Mouse (Mus musculus): ENCODE data around the gene Msn. TPM values are rescaled to one million over a fixed set of nuclear protein-coding genes. Genes with fewer than 3 reads are reported as not detected.

Msn gene
- total and polyA plus RNA-seq, 3 experiments: 15.5 to 132 (median 88.1) TPM

GRCm38 (mm10) chrX:96157936-96158335 lies 62.1 kb downstream of the Msn start:
- H3K4me3 ChIP-seq (ENCODE audit: control insufficient read depth in 1 of 2, insufficient read depth in 1 of 2, low read depth in 2 of 2, low read length in 2 of 2): no peak overlapping the region
- no peaks in the 10 kb centered on the region for H3K9me3 ChIP-seq (replicated peaks; ENCODE audit: insufficient read depth, low read length)
- no peak overlapping the region for H3K9ac ChIP-seq (ENCODE audit: control insufficient read depth, low read depth, low read length, poor library complexity, severe bottlenecking)
- H3K27ac ChIP-seq (ENCODE audit: control insufficient read depth, low read depth, low read length): no peak overlapping the region
- no peaks in the 10 kb centered on the region for H3K79me2 ChIP-seq (ENCODE audit: control insufficient read depth, insufficient read depth, low read length, poor library complexity)
- H3K4me1 ChIP-seq (ENCODE audit: control insufficient read depth in 1 of 2, insufficient read depth in 2 of 2, low read length in 2 of 2): peaks cover 0 to 4% of the 10 kb centered on the region in 2 experiments; a peak in 1 of 4 replicates
- TF ChIP-seq BHLHE40 (IDR thresholded peaks at IDR 0.05; ENCODE audit: borderline replicate concordance, low read depth, low read length) (no peak), USF1 (IDR thresholded peaks at IDR 0.05; ENCODE audit: low read depth, low read length) (peak; percentile 42; the same call in 1 of the 2 replicates)
- H3K36me3 ChIP-seq (ENCODE audit: control insufficient read depth in 1 of 2, insufficient read depth in 2 of 2, low read length in 2 of 2): peaks cover 0 to 10% of the 10 kb centered on the region in 2 experiments
- H3K27me3 ChIP-seq (ENCODE audit: control insufficient read depth in 1 of 2, insufficient read depth in 2 of 2, low read length in 2 of 2): no peaks in the 10 kb centered on the region
- peak; percentile 20 for DNase-seq (ENCODE audit: low read depth, low spot score)

GRCm38 (mm10) chrX:96162571-96162970 lies 66.7 kb downstream of the Msn start:
- peaks cover 0 to 2% of the 10 kb centered on the region in 2 experiments; a peak in 3 of 4 replicates for H3K36me3 ChIP-seq (ENCODE audit: control insufficient read depth in 1 of 2, insufficient read depth in 2 of 2, low read length in 2 of 2)

GRCm38 (mm10) chrX:96171645-96172388 lies 76.0 kb downstream of the Msn start:
- TF ChIP-seq ZNF384 (IDR thresholded peaks at IDR 0.05; ENCODE audit: low read depth, low read length) (no peak), RAD21 (IDR thresholded peaks at IDR 0.05; ENCODE audit: low read depth, low read length) (no peak), CHD2 (IDR thresholded peaks at IDR 0.05; ENCODE audit: low read length) (no peak), USF2 (IDR thresholded peaks at IDR 0.05; ENCODE audit: borderline replicate concordance in 1 of 2, insufficient read depth in 1 of 2, low read depth in 1 of 2, low read length in 2 of 2) (no peak), MYB (IDR thresholded peaks at IDR 0.05; ENCODE audit: low read depth, low read length) (no peak), MXI1 (IDR thresholded peaks at IDR 0.05; ENCODE audit: low read depth, low read length) (no peak), SMC3 (IDR thresholded peaks at IDR 0.05; ENCODE audit: low read depth, low read length) (no peak), JUND (IDR thresholded peaks at IDR 0.05; ENCODE audit: low read depth, low read length) (no peak)
- Histone ChIP-seq H3K9me3 (replicated peaks; ENCODE audit: insufficient read depth, low read length) (no peaks in the 10 kb centered on the region), H3K79me2 (ENCODE audit: control insufficient read depth, insufficient read depth, low read length, poor library complexity) (no peaks in the 10 kb centered on the region), H3K4me1 (ENCODE audit: control insufficient read depth in 1 of 2, insufficient read depth in 2 of 2, low read length in 2 of 2) (no peaks in the 10 kb centered on the region), H3K4me3 (ENCODE audit: control insufficient read depth in 1 of 2, insufficient read depth in 1 of 2, low read depth in 2 of 2, low read length in 2 of 2) (no peak overlapping the region), H3K36me3 (ENCODE audit: control insufficient read depth in 1 of 2, insufficient read depth in 2 of 2, low read length in 2 of 2) (no peaks in the 10 kb centered on the region; a peak in 1 of 4 replicates), H3K27me3 (ENCODE audit: control insufficient read depth in 1 of 2, insufficient read depth in 2 of 2, low read length in 2 of 2) (no peaks in the 10 kb centered on the region), H3K27ac (ENCODE audit: control insufficient read depth, low read depth, low read length) (no peak overlapping the region), H3K9ac (ENCODE audit: control insufficient read depth, low read depth, low read length, poor library complexity, severe bottlenecking) (no peak overlapping the region)
- no peak for DNase-seq (ENCODE audit: low read depth, low spot score)

More at GRCm38 (mm10) chrX:96162571-96162970, 66.7 kb downstream of the Msn start:
- no peaks in the 10 kb centered on the region for H3K79me2 ChIP-seq (ENCODE audit: control insufficient read depth, insufficient read depth, low read length, poor library complexity)
- TF ChIP-seq TBP (IDR thresholded peaks at IDR 0.05; ENCODE audit: low read depth, low read length) (no peak), ZC3H11A (IDR thresholded peaks at IDR 0.05; ENCODE audit: low read depth, low read length) (peak; percentile 44; the same call in 1 of the 2 replicates), EP300 (IDR thresholded peaks at IDR 0.05; ENCODE audit: low read depth in 1 of 2, low read length in 2 of 2) (no peak), RCOR1 (IDR thresholded peaks at IDR 0.05; ENCODE audit: low read depth, low read length) (no peak), BHLHE40 (IDR thresholded peaks at IDR 0.05; ENCODE audit: borderline replicate concordance, low read depth, low read length) (no peak), SMC3 (IDR thresholded peaks at IDR 0.05; ENCODE audit: low read depth, low read length) (peak; percentile 71), MYB (IDR thresholded peaks at IDR 0.05; ENCODE audit: low read depth, low read length) (no peak), CTCF (IDR thresholded peaks at IDR 0.05 in 2 of 3, conservative IDR thresholded peaks at IDR 0.05 in 1 of 3; ENCODE audit: control insufficient read depth in 1 of 3, insufficient read depth in 1 of 3, low read depth in 2 of 3, low read length in 3 of 3, poor library complexity in 1 of 3, severe bottlenecking in 1 of 3) (peak in 2 of 3 experiments; percentile 32 to 56; a peak in 4 of 6 replicates), SIN3A (IDR thresholded peaks at IDR 0.05; ENCODE audit: low read length) (no peak), TCF12 (IDR thresholded peaks at IDR 0.05; ENCODE audit: low read depth, low read length) (no peak), TAL1 (IDR thresholded peaks at IDR 0.05; ENCODE audit: low read length) (no peak), GATA1 (IDR thresholded peaks at IDR 0.05; ENCODE audit: low read depth, low read length) (no peak), RAD21 (IDR thresholded peaks at IDR 0.05; ENCODE audit: low read depth, low read length) (peak; percentile 64), CHD2 (IDR thresholded peaks at IDR 0.05; ENCODE audit: low read length) (no peak)
- H3K27ac ChIP-seq (ENCODE audit: control insufficient read depth, low read depth, low read length): no peak overlapping the region
- H3K9me3 ChIP-seq (replicated peaks; ENCODE audit: insufficient read depth, low read length): no peaks in the 10 kb centered on the region
- no peak overlapping the region for H3K4me3 ChIP-seq (ENCODE audit: control insufficient read depth in 1 of 2, insufficient read depth in 1 of 2, low read depth in 2 of 2, low read length in 2 of 2)
- DNase-seq (ENCODE audit: low read depth, low spot score): peak; percentile 46
- no peaks in the 10 kb centered on the region for H3K27me3 ChIP-seq (ENCODE audit: control insufficient read depth in 1 of 2, insufficient read depth in 2 of 2, low read length in 2 of 2)
- peaks cover 0 to 2% of the 10 kb centered on the region in 2 experiments; a peak in 1 of 4 replicates for H3K4me1 ChIP-seq (ENCODE audit: control insufficient read depth in 1 of 2, insufficient read depth in 2 of 2, low read length in 2 of 2)
- H3K9ac ChIP-seq (ENCODE audit: control insufficient read depth, low read depth, low read length, poor library complexity, severe bottlenecking): no peak overlapping the region

Measured in MEL (cell line).